Mouse (Mus musculus): ENCODE measurements around the gene Cntnap2.

Cntnap2 gene

GRCm38 (mm10) chr6:45345396-45345795 lies 286.2 kb downstream of the Cntnap2 start:
- no peak for DNase-seq

- no peak for DNase-seq
These were observed 286.8 kb downstream of the Cntnap2 start for GRCm38 (mm10) chr6:45345953-45346352.

- no peak for DNase-seq
These were observed 307.3 kb downstream of the Cntnap2 start for GRCm38 (mm10) chr6:45366442-45366841.

GRCm38 (mm10) chr6:45381126-45381525 lies 322.0 kb downstream of the Cntnap2 start:
- DNase-seq, result no peak

- no peak for DNase-seq
These were observed 329.9 kb downstream of the Cntnap2 start for GRCm38 (mm10) chr6:45389034-45389433.

GRCm38 (mm10) chr6:45413629-45414028 lies 354.5 kb downstream of the Cntnap2 start:
- DNase-seq, result no peak

- DNase-seq, result no peak
These were observed 396.3 kb downstream of the Cntnap2 start for GRCm38 (mm10) chr6:45455424-45455823.

GRCm38 (mm10) chr6:45518221-45518620 lies 459.1 kb downstream of the Cntnap2 start:
- no peak for DNase-seq

GRCm38 (mm10) chr6:45536999-45537398 lies 477.8 kb downstream of the Cntnap2 start:
- no peak for DNase-seq

- no peak for DNase-seq
These were observed 485.2 kb downstream of the Cntnap2 start for GRCm38 (mm10) chr6:45544319-45544875.

GRCm38 (mm10) chr6:45559724-45560123 lies 500.6 kb downstream of the Cntnap2 start:
- no peak for DNase-seq

- DNase-seq, result no peak
These were observed 525.4 kb downstream of the Cntnap2 start for GRCm38 (mm10) chr6:45584467-45585094.

GRCm38 (mm10) chr6:45589084-45589483 lies 529.9 kb downstream of the Cntnap2 start:
- no peak for DNase-seq

GRCm38 (mm10) chr6:45647017-45647416 lies 587.9 kb downstream of the Cntnap2 start:
- DNase-seq, result no peak

- DNase-seq, result no peak
These were observed 589.3 kb downstream of the Cntnap2 start for GRCm38 (mm10) chr6:45648419-45648818.

GRCm38 (mm10) chr6:45700287-45700686 lies 641.1 kb downstream of the Cntnap2 start:
- no peak for DNase-seq

- DNase-seq, result no peak
These were observed 732.5 kb downstream of the Cntnap2 start for GRCm38 (mm10) chr6:45791612-45792011.

- no peak for DNase-seq
These were observed 782.6 kb downstream of the Cntnap2 start for GRCm38 (mm10) chr6:45841626-45842341.

- no peak for DNase-seq
These were observed 784.6 kb downstream of the Cntnap2 start for GRCm38 (mm10) chr6:45843736-45844135.

GRCm38 (mm10) chr6:45871409-45871992 lies 812.3 kb downstream of the Cntnap2 start:
- DNase-seq, result no peak

- no peak for DNase-seq
These were observed 826.3 kb downstream of the Cntnap2 start for GRCm38 (mm10) chr6:45885486-45885885.

- no peak for DNase-seq
These were observed 828.7 kb downstream of the Cntnap2 start for GRCm38 (mm10) chr6:45887901-45888300.

- no peak for DNase-seq
These were observed 879.1 kb downstream of the Cntnap2 start for GRCm38 (mm10) chr6:45938263-45938662.

- DNase-seq, result no peak
These were observed 879.6 kb downstream of the Cntnap2 start for GRCm38 (mm10) chr6:45938775-45939174.
